Mouse (Mus musculus): ENCODE data around the gene Mapk12. TPM values are rescaled to one million over a fixed set of nuclear protein-coding genes. Genes with fewer than 3 reads are reported as not detected.

Gene Mapk12
- polyA plus RNA-seq (2016; fragmentation: Nextera tagmentation; extraction: Ambion mirVana) = 7.5 and 7.6 TPM in 2 replicates

GRCm38 (mm10) chr15:89140659-89141252 lies at the start of gene Mapk12:
Gene Mapk12 (minus strand): TSS chr15:89140703.
- H3K4me1 ChIP-seq = peaks cover 19% of the 10 kb centered on the region; the same call in 1 of the 2 replicates
- peak within 1 kb of the TSS; percentile 92 for H3K4me2 ChIP-seq (replicated peaks)
- no peak within 1 kb of the TSS for H3K27ac ChIP-seq
- peak within 1 kb of the TSS; percentile 46 for H3K4me3 ChIP-seq
- H3K9me3 ChIP-seq = no peaks in the 10 kb centered on the region
- peak; percentile 30 for ATAC-seq (ENCODE audit: insufficient number of reproducible peaks, insufficient read depth, low FRiP score, low TSS enrichment)
- peaks cover 68% of the 10 kb centered on the region for H3K27me3 ChIP-seq
- no peaks in the 10 kb centered on the region for H3K36me3 ChIP-seq
- H3K9ac ChIP-seq = peak within 1 kb of the TSS; percentile 66
- WGBS = 1% methylated on average over 21 of the region's 21 CpGs

- Histone ChIP-seq H3K27ac (no peak overlapping the region), H3K27me3 (no peaks in the 10 kb centered on the region), H3K4me1 (peaks cover 15% of the 10 kb centered on the region), H3K9me3 (no peaks in the 10 kb centered on the region), H3K4me3 (no peak overlapping the region), H3K4me2 (replicated peaks) (no peak overlapping the region), H3K9ac (no peak overlapping the region), H3K36me3 (peaks cover 37% of the 10 kb centered on the region)
- 85% methylated on average over 5 of the region's 5 CpGs for WGBS
- no peak for ATAC-seq (ENCODE audit: insufficient number of reproducible peaks, insufficient read depth, low FRiP score, low TSS enrichment)
Observed at GRCm38 (mm10) chr15:89184937-89185227, 44.4 kb upstream of the Mapk12 start.

- Histone ChIP-seq H3K9me3 (no peaks in the 10 kb centered on the region), H3K36me3 (peaks cover 34% of the 10 kb centered on the region), H3K4me1 (peaks cover 20% of the 10 kb centered on the region), H3K27ac (no peak overlapping the region), H3K9ac (no peak overlapping the region), H3K4me3 (no peak overlapping the region), H3K27me3 (no peaks in the 10 kb centered on the region), H3K4me2 (replicated peaks) (no peak overlapping the region)
- 52% methylated on average over 5 of the region's 5 CpGs for WGBS
- no peak for ATAC-seq (ENCODE audit: insufficient number of reproducible peaks, insufficient read depth, low FRiP score, low TSS enrichment)
Observed at GRCm38 (mm10) chr15:89184141-89184936, 43.8 kb upstream of the Mapk12 start.

- WGBS = 58% methylated on average over 5 of the region's 5 CpGs
- ATAC-seq (ENCODE audit: insufficient number of reproducible peaks, insufficient read depth, low FRiP score, low TSS enrichment) = no peak
- no peak overlapping the region for H3K9ac ChIP-seq
- no peaks in the 10 kb centered on the region for H3K27me3 ChIP-seq
- H3K9me3 ChIP-seq = no peaks in the 10 kb centered on the region
- H3K4me2 ChIP-seq (replicated peaks) = no peak overlapping the region
- H3K4me1 ChIP-seq = peaks cover 35% of the 10 kb centered on the region
- no peak overlapping the region for H3K4me3 ChIP-seq
- peak overlapping the region; percentile 61; the same call in 1 of the 2 replicates for H3K27ac ChIP-seq
- peaks cover 19% of the 10 kb centered on the region for H3K36me3 ChIP-seq
Observed at GRCm38 (mm10) chr15:89182842-89183241, 42.3 kb upstream of the Mapk12 start.

GRCm38 (mm10) chr15:89182328-89182741 lies 41.8 kb upstream of the Mapk12 start:
- peaks cover 40% of the 10 kb centered on the region for H3K4me1 ChIP-seq

GRCm38 (mm10) chr15:89181561-89182270 lies 41.2 kb upstream of the Mapk12 start:
- Histone ChIP-seq H3K9ac (no peak overlapping the region), H3K9me3 (no peaks in the 10 kb centered on the region), H3K27ac (no peak overlapping the region; the same call in 1 of the 2 replicates), H3K4me2 (replicated peaks) (peak overlapping the region; percentile 88), H3K36me3 (peaks cover 12% of the 10 kb centered on the region), H3K27me3 (no peaks in the 10 kb centered on the region), H3K4me1 (peaks cover 46% of the 10 kb centered on the region), H3K4me3 (peak overlapping the region; percentile 88; the same call in 1 of the 2 replicates)
- 67% methylated on average over 10 of the region's 10 CpGs for WGBS
- no peak for ATAC-seq (ENCODE audit: insufficient number of reproducible peaks, insufficient read depth, low FRiP score, low TSS enrichment)

More at GRCm38 (mm10) chr15:89182328-89182741, 41.8 kb upstream of the Mapk12 start:
- no peaks in the 10 kb centered on the region for H3K27me3 ChIP-seq
- H3K36me3 ChIP-seq = peaks cover 18% of the 10 kb centered on the region
- peak overlapping the region; percentile 61; the same call in 1 of the 2 replicates for H3K27ac ChIP-seq
- H3K9me3 ChIP-seq = no peaks in the 10 kb centered on the region
- 0 out of 2 replicates have a peak overlapping the region, but pooled peaks have one; percentile 4 for H3K4me2 ChIP-seq (replicated peaks)
- ATAC-seq (ENCODE audit: insufficient number of reproducible peaks, insufficient read depth, low FRiP score, low TSS enrichment) = no peak
- WGBS = 39% methylated on average over 6 of the region's 6 CpGs
- no peak overlapping the region for H3K9ac ChIP-seq
- no peak overlapping the region for H3K4me3 ChIP-seq

- H3K9me3 ChIP-seq = no peaks in the 10 kb centered on the region
- peak within 1 kb of the TSS; percentile 88 for H3K4me3 ChIP-seq
- peaks cover 4% of the 10 kb centered on the region; the same call in 1 of the 2 replicates for H3K36me3 ChIP-seq
- H3K27ac ChIP-seq = peak within 1 kb of the TSS; percentile 94
- H3K4me2 ChIP-seq (replicated peaks) = peak within 1 kb of the TSS; percentile 88
- H3K9ac ChIP-seq = peak within 1 kb of the TSS; percentile 92
- no peaks in the 10 kb centered on the region for H3K27me3 ChIP-seq
- WGBS = under 1% methylated on average over 69 of the region's 72 CpGs
- H3K4me1 ChIP-seq = peaks cover 56% of the 10 kb centered on the region
- ATAC-seq (ENCODE audit: insufficient number of reproducible peaks, insufficient read depth, low FRiP score, low TSS enrichment) = peak; percentile 83
Observed at GRCm38 (mm10) chr15:89180571-89181229, 40.2 kb upstream of the Mapk12 start, which contains the start of gene Plxnb2. Gene Plxnb2 (minus strand): TSS chr15:89180788.

- ATAC-seq (ENCODE audit: insufficient number of reproducible peaks, insufficient read depth, low FRiP score, low TSS enrichment) = peak; percentile 8; the same call in 1 of the 2 replicates
- WGBS = under 1% methylated on average over 26 of the region's 26 CpGs
- H3K9ac ChIP-seq = peak overlapping the region; percentile 92
- peak overlapping the region; percentile 88 for H3K4me3 ChIP-seq
- H3K4me1 ChIP-seq = peaks cover 62% of the 10 kb centered on the region
- H3K4me2 ChIP-seq (replicated peaks) = peak overlapping the region; percentile 88
- H3K27me3 ChIP-seq = no peaks in the 10 kb centered on the region
- peak overlapping the region; percentile 94 for H3K27ac ChIP-seq
- H3K36me3 ChIP-seq = peaks cover 4% of the 10 kb centered on the region; the same call in 1 of the 2 replicates
- no peaks in the 10 kb centered on the region for H3K9me3 ChIP-seq
Observed at GRCm38 (mm10) chr15:89180081-89180541, 39.6 kb upstream of the Mapk12 start.

- H3K27ac ChIP-seq = peak overlapping the region; percentile 94
- WGBS = 5% methylated on average over 6 of the region's 6 CpGs
- no peak for ATAC-seq (ENCODE audit: insufficient number of reproducible peaks, insufficient read depth, low FRiP score, low TSS enrichment)
- peaks cover 66% of the 10 kb centered on the region for H3K4me1 ChIP-seq
- peak overlapping the region; percentile 88 for H3K4me2 ChIP-seq (replicated peaks)
- H3K4me3 ChIP-seq = peak overlapping the region; percentile 88
- H3K9me3 ChIP-seq = no peaks in the 10 kb centered on the region
- H3K36me3 ChIP-seq = no peaks in the 10 kb centered on the region; the same call in 1 of the 2 replicates
- peak overlapping the region; percentile 92 for H3K9ac ChIP-seq
- no peaks in the 10 kb centered on the region for H3K27me3 ChIP-seq
Observed at GRCm38 (mm10) chr15:89179630-89179964, 39.1 kb upstream of the Mapk12 start.

- peak overlapping the region; percentile 92 for H3K9ac ChIP-seq
- 1% methylated on average over 16 of the region's 16 CpGs for WGBS
- peaks cover 71% of the 10 kb centered on the region for H3K4me1 ChIP-seq
- peak overlapping the region; percentile 88 for H3K4me2 ChIP-seq (replicated peaks)
- no peaks in the 10 kb centered on the region for H3K9me3 ChIP-seq
- no peaks in the 10 kb centered on the region for H3K27me3 ChIP-seq
- H3K36me3 ChIP-seq = no peaks in the 10 kb centered on the region
- H3K4me3 ChIP-seq = peak overlapping the region; percentile 88
- peak overlapping the region; percentile 94 for H3K27ac ChIP-seq
- 0 out of 2 replicates have a peak, but pooled peaks have one; percentile 7 for ATAC-seq (ENCODE audit: insufficient number of reproducible peaks, insufficient read depth, low FRiP score, low TSS enrichment)
Observed at GRCm38 (mm10) chr15:89178954-89179629, 38.6 kb upstream of the Mapk12 start.

All from embryonic facial prominence, embryonic 12.5 days (tissue).